Mouse (Mus musculus) brain, adult 2 months (tissue): ENCODE results near the gene Emc10.

Experiments used
- DNase-seq: peaks from one replicate; pipeline ENCODE4 v3.0.0; 2011; ENCODE audit warnings: low read depth, low spot score

The Emc10 gene

GRCm38 (mm10) chr7:44495992-44496770 is at the start of gene Emc10, which contains the start of gene Fam71e1:
Gene Emc10, minus strand, starts transcription at chr7:44496529.
Gene Fam71e1, plus strand, starts transcription at chr7:44496581.
- peak; percentile 99 for DNase-seq

GRCm38 (mm10) chr7:44543071-44543470 is 46.7 kb upstream of the Emc10 start:
- DNase-seq, result no peak

- DNase-seq, result no peak
Observed at GRCm38 (mm10) chr7:44542555-44542954, 46.2 kb upstream of the Emc10 start.

DNA sequence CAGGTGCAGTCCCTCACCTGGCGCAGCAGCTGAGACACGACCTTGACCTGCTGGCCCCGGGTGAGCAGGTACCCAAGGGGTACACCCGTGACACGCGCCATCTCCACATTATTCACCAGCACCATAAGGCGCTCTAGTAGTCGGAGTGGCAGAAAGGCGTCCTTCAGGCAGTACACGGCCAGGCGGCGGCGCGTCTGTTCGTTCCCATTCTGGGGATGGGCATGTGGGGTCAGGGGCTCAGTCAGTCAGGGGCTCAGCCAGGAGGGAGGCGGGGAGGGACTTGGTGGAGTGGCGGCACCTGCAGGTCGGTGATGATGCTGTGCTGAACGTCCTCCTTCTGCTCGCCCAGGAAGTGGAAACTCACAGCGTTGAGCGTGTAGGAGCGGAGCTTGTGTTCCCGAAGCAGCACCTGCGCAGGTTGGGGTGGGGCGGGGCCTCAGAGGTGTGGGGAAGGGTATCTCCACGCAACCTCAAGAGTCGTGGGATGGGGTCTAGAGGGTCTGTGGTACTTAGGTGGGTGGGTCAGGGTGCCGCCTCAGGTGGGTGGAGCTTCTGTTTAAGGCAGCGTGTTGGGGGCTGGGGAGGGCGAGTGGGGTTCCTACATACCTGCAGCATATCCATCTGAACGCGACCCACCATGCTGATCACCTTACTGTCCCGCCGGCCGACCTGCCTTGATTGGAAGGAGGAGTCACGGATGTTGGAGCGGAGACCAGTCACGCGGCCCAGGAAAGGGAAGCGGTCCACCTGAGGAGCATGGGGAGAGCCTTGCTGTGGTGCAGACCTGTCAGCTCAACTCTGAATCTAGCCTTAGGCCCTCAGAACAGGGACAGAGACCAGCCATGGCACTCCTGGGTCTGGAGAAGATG is 42.7 kb upstream of the Emc10 start:
- DNase-seq, result no peak

DNA sequence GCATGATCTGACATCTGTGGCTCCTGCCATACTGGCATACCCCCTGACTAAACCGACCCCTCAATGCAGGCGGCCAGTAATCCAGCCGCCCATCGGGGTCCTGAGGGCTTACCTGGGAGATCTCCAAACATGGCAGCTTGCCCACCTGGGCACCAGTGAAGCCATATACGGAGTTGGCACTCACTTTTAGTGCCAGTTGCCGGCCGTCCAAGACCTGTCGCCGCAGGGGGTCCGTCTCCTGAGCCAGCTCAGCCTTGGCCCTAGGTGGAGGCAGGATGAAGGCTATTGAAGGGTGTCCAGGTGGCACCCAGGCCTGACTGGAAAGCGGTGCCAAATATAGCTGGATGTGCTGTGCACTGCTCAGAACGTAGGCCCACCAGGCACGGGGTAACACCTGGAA is 41.2 kb upstream of the Emc10 start:
- peak; percentile 37 for DNase-seq

DNA sequence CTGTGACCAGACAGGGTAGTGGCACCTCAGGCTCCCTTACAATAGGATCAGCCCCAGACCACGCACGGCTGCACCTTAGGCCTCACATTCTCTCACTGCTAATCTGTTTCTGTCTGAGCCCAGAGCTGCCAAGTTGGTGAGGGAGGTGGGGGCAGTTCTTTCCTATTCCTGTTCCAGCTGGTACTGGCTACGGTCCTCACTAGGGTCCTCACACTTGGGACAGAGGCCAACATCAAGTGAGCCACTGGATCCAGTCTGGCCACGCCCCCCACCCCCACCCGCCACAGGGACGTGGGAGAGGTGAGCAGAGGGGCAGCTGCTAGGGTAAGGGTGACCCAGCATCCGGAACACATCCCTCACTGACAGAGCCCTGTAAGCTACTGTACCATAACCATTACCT is 40.7 kb upstream of the Emc10 start:
- DNase-seq, result no peak

DNA sequence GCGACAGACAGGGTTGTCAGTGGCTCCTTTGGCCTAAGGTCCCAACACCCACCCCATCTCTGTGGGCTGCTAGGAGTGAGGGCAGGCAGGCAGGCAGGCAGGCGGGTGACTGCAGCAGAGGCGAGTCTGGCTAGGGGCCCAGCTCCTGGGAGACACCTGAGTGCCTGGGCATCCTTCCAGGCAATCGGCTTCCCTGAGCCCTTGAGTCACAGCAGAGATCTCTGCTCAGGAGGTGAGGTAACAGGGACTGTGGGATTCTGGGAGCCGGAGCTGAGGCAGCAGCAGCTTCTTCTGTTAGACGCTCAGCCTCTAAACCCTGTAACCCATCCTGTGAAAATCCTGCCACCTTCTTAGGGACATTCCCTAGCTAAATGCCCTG is 40.2 kb upstream of the Emc10 start:
- peak; percentile 95 for DNase-seq

- DNase-seq, result no peak
Observed at GRCm38 (mm10) chr7:44535657-44536589, 39.6 kb upstream of the Emc10 start.

- no peak for DNase-seq
Observed at GRCm38 (mm10) chr7:44534656-44535441, 38.5 kb upstream of the Emc10 start.

GRCm38 (mm10) chr7:44534242-44534641 is 37.9 kb upstream of the Emc10 start:
- no peak for DNase-seq

DNA sequence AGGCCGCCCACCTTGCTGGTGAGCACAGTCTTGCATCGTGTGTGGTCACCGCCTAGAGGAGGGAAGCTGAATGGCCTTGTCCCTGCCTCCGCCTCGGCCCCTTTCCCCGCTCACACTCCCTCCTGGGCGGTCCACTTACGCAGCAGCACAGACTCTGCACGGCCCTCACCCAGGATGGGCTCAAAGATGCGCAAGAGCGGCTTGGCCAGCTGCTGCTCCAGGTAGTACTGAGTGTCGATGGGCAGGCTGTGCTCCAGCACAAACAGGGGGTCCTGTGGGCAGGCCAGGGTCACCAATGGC is 37.4 kb upstream of the Emc10 start:
- DNase-seq, result no peak

- DNase-seq, result no peak
Observed at GRCm38 (mm10) chr7:44532918-44533745, 36.8 kb upstream of the Emc10 start.

- no peak for DNase-seq
Observed at GRCm38 (mm10) chr7:44531946-44532732, 35.8 kb upstream of the Emc10 start, which contains the start of gene Spib. Gene Spib, minus strand, starts transcription at chr7:44532071.

GRCm38 (mm10) chr7:44531207-44531606 is 34.9 kb upstream of the Emc10 start:
- DNase-seq, result no peak

GRCm38 (mm10) chr7:44530507-44530906 is 34.2 kb upstream of the Emc10 start:
- no peak for DNase-seq

GRCm38 (mm10) chr7:44529518-44529917 is 33.2 kb upstream of the Emc10 start:
- DNase-seq, result no peak

- peak; percentile 95 for DNase-seq
Observed at GRCm38 (mm10) chr7:44527483-44528398, 31.4 kb upstream of the Emc10 start.
